Mouse (Mus musculus) neural tube, embryonic 14.5 days (tissue): ENCODE results near the gene 4930469K13Rik. TPM values are rescaled to one million over a fixed set of nuclear protein-coding genes. Genes with fewer than 3 reads are reported as not detected.
A peak's percentile ranks its signal among the peaks of the same experiment; 100 is the strongest.

Experiments
- ATAC-seq: fragments of 200-750 bp; cut with Nextera tagmentation; 2 replicates; pipeline ENCODE4 v1.8.0; 2017; ENCODE audit warnings: low read depth, mild to moderate bottlenecking, moderate TSS enrichment, moderate library complexity
- H3K27ac ChIP-seq: fragments of 300-500 bp; sonication (generic); 2 replicates; pipeline ENCODE4 v1.5.1; 2014; ENCODE audit warnings: low read depth, mild to moderate bottlenecking, control low read depth, low read length, moderate library complexity, mixed read lengths
- H3K27me3 ChIP-seq: fragments of 300-500 bp; sonication (generic); 2 replicates; pipeline ENCODE4 v1.6.1; 2014; ENCODE audit warnings: low read length; ENCODE audit not compliant: control insufficient read depth, insufficient read depth
- H3K36me3 ChIP-seq: fragments of 300-500 bp; sonication (generic); 2 replicates; pipeline ENCODE4 v1.6.1; 2014; ENCODE audit warnings: low read length, mixed read lengths; ENCODE audit not compliant: control insufficient read depth, insufficient read depth
- H3K4me1 ChIP-seq: fragments of 300-500 bp; sonication (generic); 2 replicates; pipeline ENCODE4 v1.6.1; 2014; ENCODE audit warnings: low read length; ENCODE audit not compliant: control insufficient read depth, insufficient read depth
- H3K4me2 ChIP-seq: fragments of 300-500 bp; sonication (generic); 2 replicates; pipeline ENCODE4 v1.6.1; 2014; ENCODE audit warnings: mild to moderate bottlenecking, low read depth, low read length, control low read depth
- H3K4me3 ChIP-seq: fragments of 300-500 bp; sonication (generic); 2 replicates; pipeline ENCODE4 v1.5.1; 2014; ENCODE audit warnings: low read depth, low read length, control low read depth, mixed read lengths
- H3K9ac ChIP-seq: fragments of 300-500 bp; sonication (generic); replicated peaks from 2 replicates; pipeline ENCODE4 v1.6.1; 2014; ENCODE audit warnings: low read depth, mild to moderate bottlenecking, control low read depth, low read length, mixed read lengths
- H3K9me3 ChIP-seq: fragments of 300-500 bp; sonication (generic); 2 replicates; pipeline ENCODE4 v1.6.1; 2016; ENCODE audit warnings: low read length; ENCODE audit not compliant: control insufficient read depth
- WGBS: fragments of 180-500 bp; shearing (Covaris S2); extraction: QIAGEN DNeasy Blood & Tissue Kit; methylation state at CpG from one replicate; pipeline ENCODE4 v1.1.7; 2014; 5-methylcytosine and 5-hydroxymethylcytosine counted together
- polyA plus RNA-seq: library from polyadenylated mRNA; unstranded; fragments of >200 nt; fragmentation: Nextera tagmentation; extraction: Ambion mirVana; gene quantifications from 2 replicates; pipeline ENCODE4 v1.2.1, GENCODE M21; 2014

The 4930469K13Rik gene
- polyA plus RNA-seq, 1 experiment from 2014 or later, result 41.4 TPM

GRCm38 (mm10) chr11:33932386-33933111, 165.8 kb downstream of the 4930469K13Rik start:
- no peak for ATAC-seq
- Histone ChIP-seq H3K27me3 (no peaks in the 10 kb centered on the region), H3K9ac (no peak overlapping the region), H3K27ac (no peak overlapping the region), H3K4me3 (no peak overlapping the region), H3K4me1 (peaks cover 12% of the 10 kb centered on the region; the same call in 1 of the 2 replicates), H3K9me3 (no peaks in the 10 kb centered on the region), H3K36me3 (no peaks in the 10 kb centered on the region), H3K4me2 (no peak overlapping the region)
- WGBS, result 38% methylated on average over 18 of the region's 18 CpGs

GRCm38 (mm10) chr11:33931836-33932385, 166.4 kb downstream of the 4930469K13Rik start:
- no peak for ATAC-seq
- Histone ChIP-seq H3K4me2 (no peak overlapping the region), H3K36me3 (no peaks in the 10 kb centered on the region), H3K27me3 (no peaks in the 10 kb centered on the region), H3K4me1 (peaks cover 12% of the 10 kb centered on the region; the same call in 1 of the 2 replicates), H3K9me3 (no peaks in the 10 kb centered on the region), H3K4me3 (no peak overlapping the region), H3K9ac (no peak overlapping the region), H3K27ac (no peak overlapping the region)
- WGBS, result 5% methylated on average over 10 of the region's 10 CpGs

- Histone ChIP-seq H3K9me3 (no peaks in the 10 kb centered on the region), H3K4me2 (no peak overlapping the region), H3K27me3 (no peaks in the 10 kb centered on the region; the same call in 1 of the 2 replicates), H3K4me3 (no peak overlapping the region), H3K27ac (no peak overlapping the region), H3K9ac (no peak overlapping the region), H3K36me3 (no peaks in the 10 kb centered on the region), H3K4me1 (peaks cover 14% of the 10 kb centered on the region; the same call in 1 of the 2 replicates)
- ATAC-seq, result peak; percentile 23; the same call in 1 of the 2 replicates
- WGBS, result 46% methylated on average over 11 of the region's 11 CpGs
Measured at GRCm38 (mm10) chr11:33929412-33929811, 168.9 kb downstream of the 4930469K13Rik start.

GRCm38 (mm10) chr11:33928658-33929057, 169.7 kb downstream of the 4930469K13Rik start:
- Histone ChIP-seq H3K27me3 (no peaks in the 10 kb centered on the region; the same call in 1 of the 2 replicates), H3K4me1 (peaks cover 14% of the 10 kb centered on the region; the same call in 1 of the 2 replicates), H3K4me3 (no peak overlapping the region), H3K9me3 (no peaks in the 10 kb centered on the region), H3K27ac (no peak overlapping the region), H3K36me3 (no peaks in the 10 kb centered on the region), H3K9ac (no peak overlapping the region), H3K4me2 (no peak overlapping the region)
- 37% methylated on average over 7 of the region's 7 CpGs for WGBS
- peak; percentile 45 for ATAC-seq

GRCm38 (mm10) chr11:33927836-33928235, 170.5 kb downstream of the 4930469K13Rik start:
- Histone ChIP-seq H3K27me3 (no peaks in the 10 kb centered on the region; the same call in 1 of the 2 replicates), H3K27ac (no peak overlapping the region), H3K9me3 (no peaks in the 10 kb centered on the region), H3K9ac (no peak overlapping the region), H3K36me3 (no peaks in the 10 kb centered on the region), H3K4me3 (no peak overlapping the region), H3K4me1 (peaks cover 14% of the 10 kb centered on the region; the same call in 1 of the 2 replicates), H3K4me2 (no peak overlapping the region)
- WGBS, result 80% methylated on average over 4 of the region's 4 CpGs
- no peak for ATAC-seq

GRCm38 (mm10) chr11:33927321-33927720, 171.0 kb downstream of the 4930469K13Rik start:
- Histone ChIP-seq H3K4me3 (no peak overlapping the region), H3K36me3 (no peaks in the 10 kb centered on the region), H3K9ac (no peak overlapping the region), H3K27ac (no peak overlapping the region), H3K9me3 (no peaks in the 10 kb centered on the region), H3K4me2 (no peak overlapping the region), H3K27me3 (no peaks in the 10 kb centered on the region; the same call in 1 of the 2 replicates), H3K4me1 (peaks cover 10% of the 10 kb centered on the region; the same call in 1 of the 2 replicates)
- 64% methylated on average over 6 of the region's 6 CpGs for WGBS
- no peak for ATAC-seq

- Histone ChIP-seq H3K9me3 (no peaks in the 10 kb centered on the region), H3K4me1 (peaks cover 7% of the 10 kb centered on the region; the same call in 1 of the 2 replicates), H3K27me3 (no peaks in the 10 kb centered on the region; the same call in 1 of the 2 replicates), H3K36me3 (no peaks in the 10 kb centered on the region), H3K4me2 (no peak overlapping the region), H3K27ac (no peak overlapping the region), H3K4me3 (no peak overlapping the region), H3K9ac (no peak overlapping the region)
- ATAC-seq, result no peak
- WGBS, result 64% methylated on average over 2 of the region's 2 CpGs
Measured at GRCm38 (mm10) chr11:33926551-33926950, 171.8 kb downstream of the 4930469K13Rik start.

- 61% methylated on average over 8 of the region's 8 CpGs for WGBS
- Histone ChIP-seq H3K4me3 (no peak overlapping the region), H3K4me1 (peaks cover 7% of the 10 kb centered on the region; the same call in 1 of the 2 replicates), H3K36me3 (no peaks in the 10 kb centered on the region), H3K27me3 (no peaks in the 10 kb centered on the region; the same call in 1 of the 2 replicates), H3K4me2 (no peak overlapping the region), H3K9me3 (no peaks in the 10 kb centered on the region), H3K9ac (no peak overlapping the region), H3K27ac (no peak overlapping the region)
- peak; percentile 12; the same call in 1 of the 2 replicates for ATAC-seq
Measured at GRCm38 (mm10) chr11:33925778-33926177, 172.6 kb downstream of the 4930469K13Rik start.
